Mouse (Mus musculus) erythroid progenitor cell, adult 5-6 weeks (primary cell): ENCODE measurements around the gene Arhgef6. TPM values are rescaled to one million over a fixed set of nuclear protein-coding genes. Genes with fewer than 3 reads are reported as not detected.

Experiments
- ATAC-seq: replicated peaks from 2 replicates; pipeline ENCODE4 v1.8.0; 2016; ENCODE audit warnings: moderate number of reproducible peaks, mild to moderate bottlenecking, moderate TSS enrichment, inconsistent platforms; ENCODE audit not compliant: poor library complexity, low FRiP score, severe bottlenecking
- total RNA-seq, 2 experiments: library from RNA; stranded (forward) in 1 of 2; stranded (reverse) in 1 of 2; fragments of 150-400 nt in 1 of 2; fragments of 186-747, 209-891 nt in 1 of 2; gene quantifications; 2 replicates each; pipeline versions ENCODE4 v1.2.3 to v1.2.4; 2015 to 2017; ENCODE audit warnings: low replicate concordance in 2 of 2

The Arhgef6 gene
- total RNA-seq, 2 experiments from 2014 or later: 29.4 to 46.5 TPM

GRCm38 (mm10) chrX:57304784-57305287 is 33.7 kb downstream of the Arhgef6 start:
- no peak for ATAC-seq

- ATAC-seq: no peak
Observed at GRCm38 (mm10) chrX:57303188-57303878, 35.2 kb downstream of the Arhgef6 start.

GRCm38 (mm10) chrX:57298946-57299345 is 39.6 kb downstream of the Arhgef6 start:
- ATAC-seq: no peak

- ATAC-seq: no peak
Observed at GRCm38 (mm10) chrX:57288458-57288857, 50.1 kb downstream of the Arhgef6 start.

GRCm38 (mm10) chrX:57286281-57286680 is 52.2 kb downstream of the Arhgef6 start:
- ATAC-seq: no peak

- no peak for ATAC-seq
Observed at GRCm38 (mm10) chrX:57282184-57282583, 56.3 kb downstream of the Arhgef6 start.

- no peak for ATAC-seq
Observed at GRCm38 (mm10) chrX:57277560-57278335, 60.8 kb downstream of the Arhgef6 start.

- no peak for ATAC-seq
Observed at GRCm38 (mm10) chrX:57263515-57263914, 75.0 kb downstream of the Arhgef6 start.

GRCm38 (mm10) chrX:57260744-57261143 is 77.8 kb downstream of the Arhgef6 start:
- ATAC-seq: no peak

GRCm38 (mm10) chrX:57253329-57254055 is 85.0 kb downstream of the Arhgef6 start:
- no peak for ATAC-seq

- no peak for ATAC-seq
Observed at GRCm38 (mm10) chrX:57238572-57238971, 100.0 kb downstream of the Arhgef6 start.

GRCm38 (mm10) chrX:57235982-57236381 is 102.5 kb downstream of the Arhgef6 start:
- no peak for ATAC-seq

GRCm38 (mm10) chrX:57233596-57233995 is 104.9 kb downstream of the Arhgef6 start:
- no peak for ATAC-seq

GRCm38 (mm10) chrX:57228178-57228577 is 110.4 kb downstream of the Arhgef6 start:
- no peak for ATAC-seq

GRCm38 (mm10) chrX:57223301-57223700 is 115.2 kb downstream of the Arhgef6 start:
- no peak for ATAC-seq

- no peak for ATAC-seq
Observed at GRCm38 (mm10) chrX:57221881-57222280, 116.6 kb downstream of the Arhgef6 start.

GRCm38 (mm10) chrX:57219563-57219962 is 119.0 kb downstream of the Arhgef6 start:
- no peak for ATAC-seq

- no peak for ATAC-seq
Observed at GRCm38 (mm10) chrX:57216271-57216670, 122.3 kb downstream of the Arhgef6 start.

- no peak for ATAC-seq
Observed at GRCm38 (mm10) chrX:57215495-57215894, 123.0 kb downstream of the Arhgef6 start.

- ATAC-seq: no peak
Observed at GRCm38 (mm10) chrX:57212862-57213261, 125.7 kb downstream of the Arhgef6 start.
